Mouse (Mus musculus) thymus, postnatal 14 days (tissue): ENCODE results near the gene Fam216a.

Source experiments
- DNase-seq: peaks from one replicate; pipeline ENCODE4 v3.0.0; 2021

Fam216a gene

GRCm38 (mm10) chr5:122320205-122320781, 51.9 kb downstream of the Fam216a start:
- DNase-seq: no peak

GRCm38 (mm10) chr5:122319474-122320204, 52.5 kb downstream of the Fam216a start:
- DNase-seq: no peak

DNA sequence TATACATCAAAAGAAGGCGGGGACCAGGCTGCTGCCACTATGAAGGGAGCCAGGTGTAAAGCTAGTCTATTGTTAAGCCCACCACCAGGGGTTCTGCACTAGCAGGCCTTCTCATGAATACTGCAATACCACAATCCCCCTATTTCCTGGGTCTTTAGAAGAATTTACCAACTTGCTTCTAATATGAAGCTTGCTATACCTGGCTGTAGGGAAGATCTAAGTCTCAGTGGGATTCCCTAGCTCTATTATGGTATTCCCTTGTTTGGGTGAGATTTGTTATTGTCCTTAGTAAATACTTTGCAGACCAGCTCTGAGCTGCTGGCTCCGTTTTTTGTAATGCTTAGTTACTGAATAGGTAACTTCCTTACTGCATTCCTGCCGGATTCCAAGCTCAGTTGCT, 53.2 kb downstream of the Fam216a start:
- peak; percentile 26 for DNase-seq

GRCm38 (mm10) chr5:122318100-122318499, 54.1 kb downstream of the Fam216a start:
- peak; percentile 75 for DNase-seq

- DNase-seq: peak; percentile 79
Measured at GRCm38 (mm10) chr5:122317329-122318045, 54.7 kb downstream of the Fam216a start.

DNA sequence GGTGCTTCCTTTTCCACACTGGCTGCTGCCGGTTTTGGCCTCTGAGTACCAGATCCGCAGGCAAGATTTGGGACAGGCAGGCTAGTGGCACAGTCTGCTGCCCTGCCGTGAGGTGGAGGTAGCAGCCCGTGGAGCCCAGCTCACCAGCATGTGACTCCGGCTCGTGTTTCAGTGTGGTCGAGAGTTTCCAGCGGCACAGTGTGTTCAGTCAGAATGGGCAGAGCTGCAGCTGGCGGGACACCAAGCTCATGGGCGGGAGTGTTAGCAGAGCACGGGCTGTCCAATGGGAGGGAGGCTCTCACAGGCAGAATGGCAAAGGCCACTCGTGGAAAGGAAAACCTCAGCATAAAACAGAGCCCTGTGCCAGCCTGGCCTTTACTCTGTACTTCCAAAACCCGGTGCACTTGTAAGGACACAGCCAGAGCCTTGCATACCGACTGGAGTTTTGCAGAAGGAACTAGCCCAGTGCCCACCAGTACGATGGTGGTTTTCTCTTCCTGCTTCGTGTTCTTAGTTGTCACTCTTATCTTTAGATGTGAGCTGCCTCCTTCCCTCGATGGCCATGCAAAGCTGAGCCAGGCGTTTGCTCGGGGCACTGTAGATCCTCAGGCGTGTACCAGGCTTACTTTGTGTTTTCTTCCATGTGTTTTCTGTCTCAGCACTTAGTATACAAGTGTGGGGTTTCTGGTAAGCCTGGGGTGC, 57.0 kb downstream of the Fam216a start:
- DNase-seq: peak; percentile 59
